Mouse (Mus musculus) kidney, postnatal 0 days (tissue): ENCODE results near the gene Ppp2ca. TPM values are rescaled to one million over a fixed set of nuclear protein-coding genes. Genes with fewer than 3 reads are reported as not detected.
"Not testable (repeated sequence)": the region's sequence is repeated elsewhere in the genome, so short reads cannot be mapped to it uniquely, and the experiment has no call there.

ENCODE experiments used
- ATAC-seq: fragments of 200-750 bp; cut with Nextera tagmentation; replicated peaks from 2 replicates; pipeline ENCODE4 v1.8.0; 2017; ENCODE audit warnings: low read depth, moderate number of reproducible peaks, moderate TSS enrichment, moderate library complexity; ENCODE audit not compliant: low FRiP score
- DNase-seq: peaks from one replicate; pipeline ENCODE4 v3.0.0-alpha.2; 2016; ENCODE audit warnings: low spot score
- H3K27ac ChIP-seq: fragments of 300-500 bp; sonication (generic); 2 replicates; pipeline ENCODE4 v1.5.1; 2014; ENCODE audit warnings: mild to moderate bottlenecking
- H3K27me3 ChIP-seq: fragments of 300-500 bp; sonication (generic); 2 replicates; pipeline ENCODE4 v1.6.1; 2014; ENCODE audit warnings: low read length, mixed read lengths; ENCODE audit not compliant: insufficient read depth
- H3K36me3 ChIP-seq: fragments of 300-500 bp; sonication (generic); 2 replicates; pipeline ENCODE4 v1.6.1; 2014; ENCODE audit warnings: low read length, mixed read lengths; ENCODE audit not compliant: insufficient read depth
- H3K4me1 ChIP-seq: fragments of 300-500 bp; sonication (generic); replicated peaks from 2 replicates; pipeline ENCODE4 v1.6.1; 2014; ENCODE audit warnings: antibody characterized with exemption, low read length, mixed read lengths; ENCODE audit not compliant: insufficient read depth
- H3K4me2 ChIP-seq: fragments of 300-500 bp; sonication (generic); 2 replicates; pipeline ENCODE4 v1.6.1; 2014; ENCODE audit warnings: mild to moderate bottlenecking, low read length, moderate library complexity, mixed read lengths
- H3K4me3 ChIP-seq: fragments of 300-500 bp; sonication (generic); replicated peaks from 2 replicates; pipeline ENCODE4 v1.5.1; 2014; ENCODE audit warnings: low read depth, low read length
- H3K9ac ChIP-seq: fragments of 300-500 bp; sonication (generic); 2 replicates; pipeline ENCODE4 v1.6.1; 2014; ENCODE audit warnings: low read depth, low read length
- H3K9me3 ChIP-seq: fragments of 300-500 bp; sonication (generic); replicated peaks from 2 replicates; pipeline ENCODE4 v1.6.1; 2016; ENCODE audit warnings: low read length, inconsistent platforms, mixed read lengths
- CTCF ChIP-seq: IDR thresholded peaks from 2 replicates; pipeline ENCODE4 v1.5.1; 2016; ENCODE audit warnings: antibody characterized with exemption, low read depth, mild to moderate bottlenecking, moderate library complexity
- WGBS: fragments of 180-500 bp; shearing (Covaris S2); extraction: QIAGEN DNeasy Blood & Tissue Kit; methylation state at CpG from one replicate; pipeline ENCODE4 v1.1.7; 2014; 5-methylcytosine and 5-hydroxymethylcytosine counted together
- microRNA-seq: library from miRNA; unstranded; fragments of <30 nt; microRNA quantifications from one replicate; pipeline ENCODE4, GENCODE M21; 2016
- polyA plus RNA-seq: library from polyadenylated mRNA; unstranded; fragments of >200 nt; fragmentation: Nextera tagmentation; extraction: Ambion mirVana; gene quantifications from 2 replicates; pipeline ENCODE4 v1.2.1, GENCODE M21; 2015

Ppp2ca gene
- polyA plus RNA-seq, 1 experiment from 2014 or later: 63.0 TPM

DNA sequence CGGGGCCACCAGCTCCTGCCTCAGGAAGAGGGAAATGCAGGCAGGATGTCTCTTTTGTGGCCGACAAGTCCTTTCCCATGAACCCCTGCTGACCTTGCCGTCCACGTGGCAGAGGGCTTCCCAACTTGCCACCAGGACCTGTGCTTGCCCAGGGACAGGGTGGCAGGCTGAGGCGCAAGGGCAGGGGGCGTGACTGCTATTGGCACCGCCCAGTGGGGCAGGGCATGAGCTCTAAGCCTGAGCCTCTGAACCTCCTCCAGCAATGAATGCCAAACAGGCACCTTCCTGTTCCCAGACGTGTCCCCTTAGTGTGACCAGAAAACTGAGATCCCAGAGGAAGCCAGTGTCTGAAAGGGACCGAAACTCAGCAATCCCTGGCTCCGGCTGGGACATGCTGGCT is 65.4 kb downstream of the Ppp2ca start:
- Histone ChIP-seq H3K9ac (no peak overlapping the region), H3K4me2 (no peak overlapping the region), H3K4me1 (no peaks in the 10 kb centered on the region), H3K36me3 (no peaks in the 10 kb centered on the region), H3K27me3 (no peaks in the 10 kb centered on the region), H3K4me3 (no peak overlapping the region), H3K27ac (no peak overlapping the region), H3K9me3 (no peaks in the 10 kb centered on the region)
- no peak for TF ChIP-seq CTCF
- no peak for ATAC-seq
- DNase-seq: no peak
- WGBS: 28% methylated on average over 10 of the region's 10 CpGs

DNA sequence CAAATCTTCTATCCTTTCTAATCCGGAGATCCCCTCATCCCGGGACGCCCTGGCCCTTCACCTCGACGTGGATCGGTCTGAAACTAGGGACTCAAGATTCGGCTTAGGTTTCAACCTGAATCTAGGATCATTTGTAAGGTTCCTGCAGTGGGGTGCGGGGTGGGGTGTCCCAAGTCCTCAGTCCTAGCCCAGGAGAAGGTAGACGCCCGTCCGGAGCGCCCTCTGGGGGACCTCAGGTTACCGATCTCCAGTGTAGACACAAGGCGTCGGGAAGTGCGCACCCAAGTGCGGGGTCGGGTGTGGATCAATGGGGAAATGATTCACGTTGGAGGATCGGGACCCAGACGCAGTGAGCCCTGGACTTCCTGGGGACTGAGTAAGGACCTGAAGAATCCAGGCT is 68.6 kb downstream of the Ppp2ca start:
- Histone ChIP-seq H3K4me1 (no peaks in the 10 kb centered on the region), H3K27me3 (no peaks in the 10 kb centered on the region), H3K4me2 (peak overlapping the region; percentile 76), H3K36me3 (no peaks in the 10 kb centered on the region), H3K9ac (no peak overlapping the region), H3K4me3 (0 out of 2 replicates have a peak overlapping the region, but pooled peaks have one; percentile 5), H3K27ac (no peak overlapping the region), H3K9me3 (no peaks in the 10 kb centered on the region)
- no peak for DNase-seq
- ATAC-seq: no peak
- no peak for TF ChIP-seq CTCF
- WGBS: 1% methylated on average over 21 of the region's 21 CpGs

DNA sequence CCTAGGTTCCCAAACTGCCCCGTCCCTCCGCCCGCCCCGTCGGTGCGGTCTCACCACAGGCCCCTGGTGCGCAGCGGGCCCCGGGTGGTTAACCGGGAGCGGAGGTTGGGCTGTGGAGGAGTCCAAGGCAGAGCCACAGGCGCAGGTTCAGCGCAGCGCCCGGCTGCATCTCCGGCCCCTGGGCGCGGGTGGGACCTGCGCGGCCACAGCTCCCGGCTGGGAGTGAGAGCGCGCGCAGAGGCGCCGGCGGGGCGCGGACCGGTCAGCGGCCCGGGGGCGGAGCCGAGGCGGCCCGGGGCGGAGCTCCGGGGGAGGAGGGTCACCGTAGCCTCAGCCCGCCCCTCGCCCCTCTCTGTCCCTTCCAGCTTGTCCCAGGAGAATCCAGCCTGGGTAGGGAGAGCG is 69.4 kb downstream of the Ppp2ca start:
- H3K4me3 ChIP-seq: peak overlapping the region; percentile 43
- WGBS: 1% methylated on average over 31 of the region's 42 CpGs
- H3K4me1 ChIP-seq, H3K27me3 ChIP-seq, H3K9me3 ChIP-seq, H3K9ac ChIP-seq, H3K36me3 ChIP-seq, H3K27ac ChIP-seq: not testable (repeated sequence)
- peak overlapping the region; percentile 76 for H3K4me2 ChIP-seq
- DNase-seq: peak; percentile 24
- ATAC-seq: peak; percentile 81

DNA sequence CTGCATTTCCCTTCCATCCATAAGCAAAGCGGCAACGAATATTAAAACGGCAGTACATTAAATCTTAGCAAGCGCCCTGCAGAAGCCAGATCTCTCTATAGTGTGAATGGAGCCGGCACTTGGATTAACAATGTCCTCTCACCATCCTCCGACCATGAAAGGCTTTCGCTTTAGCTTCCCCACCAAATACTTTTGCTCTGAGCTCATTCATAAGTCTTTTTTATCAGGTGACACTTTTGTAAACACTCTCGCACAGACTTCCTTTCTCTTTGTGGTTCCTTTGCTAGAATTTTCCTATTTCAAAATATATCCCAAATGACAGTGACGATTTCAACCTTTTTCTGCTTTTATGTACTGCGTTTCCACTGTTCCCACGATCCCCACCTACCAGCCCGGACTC is 70.0 kb downstream of the Ppp2ca start:
- Histone ChIP-seq H3K27me3 (no peaks in the 10 kb centered on the region), H3K36me3 (no peaks in the 10 kb centered on the region), H3K27ac (no peak overlapping the region), H3K4me3 (peak overlapping the region; percentile 43), H3K9me3 (no peaks in the 10 kb centered on the region), H3K9ac (no peak overlapping the region), H3K4me1 (no peaks in the 10 kb centered on the region), H3K4me2 (peak overlapping the region; percentile 76)
- ATAC-seq (no peak), DNase-seq (peak; percentile 28)
- no peak for TF ChIP-seq CTCF
- WGBS: 17% methylated on average over 12 of the region's 12 CpGs

Small RNA genes lying within 50 kb of the gene (microRNA-seq; reads per million reads assigned to microRNA genes)
- gene Gm24157 (not detected), gene Mir3061 (7.4 reads per million, percentile 20 among the genes with 10 or more reads in this experiment)

Other genes starting within 250 kb of the Ppp2ca start
- gene Jade2, start 241.0 kb upstream of the Ppp2ca start, polyA plus RNA-seq: 1.0 and 1.2 TPM in 2 replicates
- gene Cdkn2aipnl, start 131.0 kb upstream of the Ppp2ca start, polyA plus RNA-seq: 70.8 and 71.7 TPM in 2 replicates
- 248 and 255 TPM in 2 replicates for gene Ube2b, start 97.9 kb upstream of the Ppp2ca start, polyA plus RNA-seq
- gene Cdkl3, start 94.5 kb upstream of the Ppp2ca start, polyA plus RNA-seq: 10.3 and 10.6 TPM in 2 replicates
- gene Olfr1373, start 46.8 kb downstream of the Ppp2ca start, polyA plus RNA-seq: not detected in 2 replicates
- gene Olfr1371, start 115.3 kb downstream of the Ppp2ca start, polyA plus RNA-seq: not detected in 2 replicates
- gene Skp1a, start 133.3 kb downstream of the Ppp2ca start, polyA plus RNA-seq: 917 and 950 TPM in 2 replicates
- gene Tcf7, start 184.3 kb downstream of the Ppp2ca start, polyA plus RNA-seq: 14.6 and 16.0 TPM in 2 replicates